Mouse (Mus musculus): ENCODE data around the gene Gm20388.

DNA sequence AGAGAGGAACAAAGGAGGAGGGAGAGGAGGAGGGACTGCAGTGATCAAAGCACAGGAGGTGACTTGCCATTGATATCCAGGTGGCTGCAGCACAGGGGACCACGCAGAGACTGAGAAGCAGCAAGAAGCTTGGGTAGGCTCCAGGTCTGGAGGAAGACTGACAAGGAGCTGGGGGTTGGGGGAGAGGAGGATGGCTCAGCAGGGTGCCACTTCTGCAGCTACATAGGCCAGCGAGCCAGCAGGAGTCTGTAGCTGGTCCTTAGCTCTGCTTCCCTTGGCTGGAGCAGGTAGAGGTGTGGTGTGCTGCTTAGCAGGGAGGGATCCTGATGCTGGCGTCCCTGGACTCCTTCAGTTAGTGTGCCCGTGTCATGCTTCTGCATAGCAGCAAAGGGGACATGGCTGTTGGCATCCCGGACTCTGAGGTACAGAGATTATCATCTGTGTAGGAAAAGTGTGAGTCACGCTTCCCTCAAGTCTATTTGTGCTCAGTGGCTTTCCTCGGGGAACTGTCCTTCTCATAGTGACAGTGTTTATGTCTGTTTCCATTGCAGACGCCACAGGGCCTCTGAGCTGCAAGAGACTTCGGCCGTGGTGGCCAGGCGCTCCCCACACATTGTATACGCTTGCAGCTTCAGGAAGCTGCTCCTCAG is 234.1 kb downstream of the Gm20388 start:
- TF ChIP-seq CTCF (IDR thresholded peaks at IDR 0.05; ENCODE audit: low read depth) (no peak), EP300 (IDR thresholded peaks at IDR 0.05; ENCODE audit: low read depth) (no peak)
